Mouse (Mus musculus) spleen, adult 2 months (tissue): ENCODE results near the gene Zpbp2. TPM values are rescaled to one million over a fixed set of nuclear protein-coding genes. Genes with fewer than 3 reads are reported as not detected.
A peak's percentile ranks its signal among the peaks of the same experiment; 100 is the strongest.

Experiments
- DNase-seq, 2 experiments: peaks; one replicate each; pipeline versions ENCODE4 v3.0.0 to v3.0.0-alpha.2; 2012 to 2021; ENCODE audit warnings: low spot score in 2 of 2, low read depth in 1 of 2
- H3K27ac ChIP-seq: fragments of 200-500 bp; 2 replicates; pipeline ENCODE4 v1.5.1; 2012; ENCODE audit warnings: low read length, inconsistent platforms; ENCODE audit not compliant: insufficient read depth
- H3K27me3 ChIP-seq: fragments of 200-500 bp; 2 replicates; pipeline ENCODE4 v1.6.1; 2012; ENCODE audit warnings: mild to moderate bottlenecking, moderate library complexity, low read length, inconsistent platforms; ENCODE audit not compliant: control insufficient read depth, insufficient read depth
- H3K36me3 ChIP-seq: fragments of 200-500 bp; 2 replicates; pipeline ENCODE4 v1.6.1; 2012; ENCODE audit warnings: mild to moderate bottlenecking, low read length, inconsistent platforms; ENCODE audit not compliant: control insufficient read depth, insufficient read depth
- H3K4me1 ChIP-seq: fragments of 200-500 bp; 2 replicates; pipeline ENCODE4 v1.6.1; 2011; ENCODE audit warnings: inconsistent platforms; ENCODE audit not compliant: control insufficient read depth, insufficient read depth, insufficient read length
- H3K4me3 ChIP-seq: fragments of 200-500 bp; 2 replicates; pipeline ENCODE4 v1.5.1; 2011; ENCODE audit warnings: mild to moderate bottlenecking, inconsistent platforms; ENCODE audit not compliant: insufficient read depth, insufficient read length; ENCODE audit errors: extremely low read depth
- CTCF ChIP-seq: fragments of 200-500 bp; IDR thresholded peaks from 2 replicates; pipeline ENCODE4 v1.5.1; 2011; ENCODE audit warnings: mild to moderate bottlenecking, inconsistent platforms; ENCODE audit not compliant: insufficient read depth, insufficient read length, insufficient replicate concordance; ENCODE audit errors: extremely low read depth
- POLR2A ChIP-seq: fragments of 200-500 bp; IDR thresholded peaks from 2 replicates; pipeline ENCODE4 v1.6.1; 2011; ENCODE audit warnings: low read depth, low read length, inconsistent platforms
- WGBS: fragments of 180-500 bp; shearing (Covaris S2); methylation state at CpG from one replicate; pipeline ENCODE4 v1.1.7; 2018; 5-methylcytosine and 5-hydroxymethylcytosine counted together
- polyA plus RNA-seq: library from polyadenylated mRNA; depleted of rRNA; stranded (reverse); fragments of >200 nt; gene quantifications from 2 replicates; pipeline ENCODE4 v1.2.3, GENCODE M21; 2012

Zpbp2 gene
- polyA plus RNA-seq, 1 experiment: 1.2 TPM

GRCm38 (mm10) chr11:98588833-98589281 lies 38.0 kb downstream of the Zpbp2 start:
- Histone ChIP-seq H3K27ac (peak overlapping the region; percentile 9; the same call in 1 of the 2 replicates), H3K36me3 (no peaks in the 10 kb centered on the region), H3K4me1 (peaks cover 3% of the 10 kb centered on the region; the same call in 1 of the 2 replicates), H3K27me3 (no peaks in the 10 kb centered on the region), H3K4me3 (no peak overlapping the region)
- TF ChIP-seq POLR2A (no peak), CTCF (no peak)
- 56% methylated on average over 6 of the region's 6 CpGs for WGBS
- DNase-seq: no peak

- TF ChIP-seq CTCF (no peak), POLR2A (no peak)
- WGBS: 83% methylated on average over 8 of the region's 8 CpGs
- no peak overlapping the region for H3K4me3 ChIP-seq
- H3K27ac ChIP-seq: 0 out of 2 replicates have a peak overlapping the region, but pooled peaks have one; percentile 9
- no peaks in the 10 kb centered on the region for H3K27me3 ChIP-seq
- peaks cover 3% of the 10 kb centered on the region; the same call in 1 of the 2 replicates for H3K4me1 ChIP-seq
- H3K36me3 ChIP-seq: no peaks in the 10 kb centered on the region
- DNase-seq: no peak
Measured at GRCm38 (mm10) chr11:98589306-98589705, 38.4 kb downstream of the Zpbp2 start.

- no peak overlapping the region for H3K4me3 ChIP-seq
- no peak for DNase-seq
- 85% methylated on average over 19 of the region's 19 CpGs for WGBS
- no peak for TF ChIP-seq POLR2A
- TF ChIP-seq CTCF: no peak
- no peaks in the 10 kb centered on the region for H3K36me3 ChIP-seq
- peaks cover 3% of the 10 kb centered on the region; the same call in 1 of the 2 replicates for H3K4me1 ChIP-seq
- H3K27me3 ChIP-seq: no peaks in the 10 kb centered on the region
- H3K27ac ChIP-seq: no peak overlapping the region
Measured at GRCm38 (mm10) chr11:98590548-98591445, 39.9 kb downstream of the Zpbp2 start.

GRCm38 (mm10) chr11:98595021-98595420 lies 44.1 kb downstream of the Zpbp2 start:
- Histone ChIP-seq H3K36me3 (no peaks in the 10 kb centered on the region), H3K27ac (no peak overlapping the region), H3K4me3 (no peak overlapping the region), H3K4me1 (no peaks in the 10 kb centered on the region; the same call in 1 of the 2 replicates), H3K27me3 (no peaks in the 10 kb centered on the region)
- no peak for TF ChIP-seq CTCF
- no peak for DNase-seq
- 40% methylated on average over 6 of the region's 6 CpGs for WGBS

GRCm38 (mm10) chr11:98595473-98595872 lies 44.6 kb downstream of the Zpbp2 start:
- Histone ChIP-seq H3K36me3 (no peaks in the 10 kb centered on the region), H3K27ac (no peak overlapping the region), H3K4me3 (no peak overlapping the region), H3K4me1 (no peaks in the 10 kb centered on the region; the same call in 1 of the 2 replicates), H3K27me3 (no peaks in the 10 kb centered on the region)
- TF ChIP-seq CTCF (no peak), POLR2A (no peak)
- DNase-seq: no peak
- WGBS: 52% methylated on average over 10 of the region's 10 CpGs

GRCm38 (mm10) chr11:98595955-98596354 lies 45.1 kb downstream of the Zpbp2 start:
- WGBS: 81% methylated on average over 3 of the region's 3 CpGs
- Histone ChIP-seq H3K36me3 (no peaks in the 10 kb centered on the region), H3K4me3 (no peak overlapping the region), H3K27ac (no peak overlapping the region), H3K27me3 (0 out of 2 replicates have a peak, but pooled peaks cover 2% of the 10 kb centered on the region), H3K4me1 (no peaks in the 10 kb centered on the region; the same call in 1 of the 2 replicates)
- TF ChIP-seq CTCF (no peak), POLR2A (no peak)
- no peak for DNase-seq

- DNase-seq: peak; percentile 71
- H3K27me3 ChIP-seq: 0 out of 2 replicates have a peak, but pooled peaks cover 2% of the 10 kb centered on the region
Measured at GRCm38 (mm10) chr11:98597363-98597762, 46.5 kb downstream of the Zpbp2 start.

More at GRCm38 (mm10) chr11:98597363-98597762, 46.5 kb downstream of the Zpbp2 start:
- 25% methylated on average over 6 of the region's 6 CpGs for WGBS
- Histone ChIP-seq H3K4me1 (no peaks in the 10 kb centered on the region; the same call in 1 of the 2 replicates), H3K27ac (no peak overlapping the region), H3K36me3 (no peaks in the 10 kb centered on the region), H3K4me3 (no peak overlapping the region)
- TF ChIP-seq CTCF: peak; percentile 80; the same call in 1 of the 2 replicates
- TF ChIP-seq POLR2A: no peak
